Mouse (Mus musculus) brain, embryonic 14.5 days (tissue): ENCODE data around the gene Vmn1r77. TPM values are rescaled to one million over a fixed set of nuclear protein-coding genes. Genes with fewer than 3 reads are reported as not detected.
"Not testable (repeated sequence)": the region's sequence is repeated elsewhere in the genome, so short reads cannot be mapped to it uniquely, and the experiment has no call there.

Experiments used
- DNase-seq: peaks from one replicate; pipeline ENCODE4 v3.0.0-alpha.2; 2011; ENCODE audit warnings: low read depth
- CTCF ChIP-seq: fragments of 200-500 bp; IDR thresholded peaks from 2 replicates; pipeline ENCODE4 v1.5.1; 2012; ENCODE audit warnings: inconsistent platforms, mild to moderate bottlenecking, moderate library complexity, borderline replicate concordance; ENCODE audit not compliant: insufficient read depth, insufficient read length; ENCODE audit errors: extremely low read depth
- POLR2A ChIP-seq: fragments of 200-500 bp; IDR thresholded peaks from 2 replicates; pipeline ENCODE4 v1.6.1; 2012; ENCODE audit warnings: mild to moderate bottlenecking, inconsistent platforms, borderline replicate concordance; ENCODE audit not compliant: poor library complexity, insufficient read depth, insufficient read length, severe bottlenecking; ENCODE audit errors: extremely low read depth
- polyA plus RNA-seq: library from polyadenylated mRNA; depleted of rRNA; stranded (reverse); fragments of >200 nt; gene quantifications from 2 replicates; pipeline ENCODE4 v1.2.3, GENCODE M21; 2012; rRNA removed

Vmn1r77 gene
- polyA plus RNA-seq = not detected in 2 replicates

- not testable (repeated sequence) for DNase-seq
These were observed at the start of gene Vmn1r77 for GRCm38 (mm10) chr7:12036452-12036851. TSS of gene Vmn1r77 (plus strand) at chr7:12036752.

GRCm38 (mm10) chr7:12011491-12011890 lies 25.1 kb upstream of the Vmn1r77 start:
- DNase-seq = not testable (repeated sequence)

- not testable (repeated sequence) for DNase-seq
These were observed 24.2 kb upstream of the Vmn1r77 start for GRCm38 (mm10) chr7:12012392-12012791.

GRCm38 (mm10) chr7:12013106-12013505 lies 23.4 kb upstream of the Vmn1r77 start:
- TF ChIP-seq POLR2A (no peak), CTCF (no peak)
- peak; percentile 1 for DNase-seq

GRCm38 (mm10) chr7:12017829-12018228 lies 18.7 kb upstream of the Vmn1r77 start:
- DNase-seq = not testable (repeated sequence)

- no peak for TF ChIP-seq CTCF
- no peak for TF ChIP-seq POLR2A
- DNase-seq = no peak
These were observed 4.1 kb downstream of the Vmn1r77 start for GRCm38 (mm10) chr7:12040664-12041063.

Other genes with a start within 250 kb of the Vmn1r77 start
- gene Vmn1r74, start 202.8 kb upstream of the Vmn1r77 start, polyA plus RNA-seq = not detected in 2 replicates
- not detected in 2 replicates for gene Vmn1r75, start 162.1 kb upstream of the Vmn1r77 start, polyA plus RNA-seq
- not detected in 2 replicates for gene Vmn1r76, start 98.5 kb upstream of the Vmn1r77 start, polyA plus RNA-seq
- not detected in 2 replicates for gene Vmn1r78, start 113.5 kb downstream of the Vmn1r77 start, polyA plus RNA-seq
- not detected in 2 replicates for gene Vmn1r79, start 134.5 kb downstream of the Vmn1r77 start, polyA plus RNA-seq
- not detected in 2 replicates for gene Vmn1r80, start 152.5 kb downstream of the Vmn1r77 start, polyA plus RNA-seq
- not detected in 2 replicates for gene Vmn1r81, start 231.5 kb downstream of the Vmn1r77 start, polyA plus RNA-seq